Mouse (Mus musculus) midbrain, embryonic 14.5 days (tissue): Measurements from ENCODE around the gene Thrap3. TPM values are rescaled to one million over a fixed set of nuclear protein-coding genes. Genes with fewer than 3 reads are reported as not detected.
"Not testable (repeated sequence)": the region's sequence is repeated elsewhere in the genome, so short reads cannot be mapped to it uniquely, and the experiment has no call there.

Experiments used
- ATAC-seq: fragments of 200-750 bp; cut with Nextera tagmentation; 2 replicates; pipeline ENCODE4 v1.8.0; 2017; ENCODE audit warnings: moderate number of reproducible peaks, moderate library complexity; ENCODE audit not compliant: low FRiP score, low TSS enrichment
- DNase-seq: peaks from one replicate; pipeline ENCODE4 v3.0.0-alpha.2; 2015
- H3K27ac ChIP-seq: fragments of 300-500 bp; sonication (generic); replicated peaks from 2 replicates; pipeline ENCODE4 v1.5.1; 2014; ENCODE audit warnings: mild to moderate bottlenecking, low read depth, low read length, moderate library complexity
- H3K27me3 ChIP-seq: fragments of 300-500 bp; sonication (generic); 2 replicates; pipeline ENCODE4 v1.6.1; 2014; ENCODE audit warnings: low read length, control low read depth, mixed read lengths; ENCODE audit not compliant: control insufficient read depth, insufficient read depth
- H3K36me3 ChIP-seq: fragments of 300-500 bp; sonication (generic); 2 replicates; pipeline ENCODE4 v1.6.1; 2014; ENCODE audit warnings: low read length, control low read depth; ENCODE audit not compliant: control insufficient read depth, insufficient read depth
- H3K4me1 ChIP-seq: fragments of 300-500 bp; sonication (generic); 2 replicates; pipeline ENCODE4 v1.6.1; 2014; ENCODE audit warnings: mild to moderate bottlenecking, antibody characterized with exemption, low read length, control low read depth; ENCODE audit not compliant: control insufficient read depth, insufficient read depth
- H3K4me2 ChIP-seq: fragments of 300-500 bp; sonication (generic); 2 replicates; pipeline ENCODE4 v1.6.1; 2014; ENCODE audit warnings: mild to moderate bottlenecking, low read length, moderate library complexity
- H3K4me3 ChIP-seq: fragments of 300-500 bp; sonication (generic); replicated peaks from 2 replicates; pipeline ENCODE4 v1.5.1; 2014; ENCODE audit warnings: low read depth, low read length
- H3K9ac ChIP-seq: fragments of 300-500 bp; sonication (generic); replicated peaks from 2 replicates; pipeline ENCODE4 v1.6.1; 2014; ENCODE audit warnings: mild to moderate bottlenecking, low read length, moderate library complexity
- H3K9me3 ChIP-seq: fragments of 300-500 bp; sonication (generic); 2 replicates; pipeline ENCODE4 v1.6.1; 2016; ENCODE audit warnings: low read length, control low read depth, mixed read lengths; ENCODE audit not compliant: control insufficient read depth
- WGBS: fragments of 180-500 bp; shearing (Covaris S2); extraction: QIAGEN DNeasy Blood & Tissue Kit; methylation state at CpG from one replicate; pipeline ENCODE4 v1.1.7; 2014; 5-methylcytosine and 5-hydroxymethylcytosine counted together
- polyA plus RNA-seq: library from polyadenylated mRNA; unstranded; fragments of >200 nt; fragmentation: Nextera tagmentation; extraction: Ambion mirVana; gene quantifications from 2 replicates; pipeline ENCODE4 v1.2.1, GENCODE M21; 2014

Thrap3 gene
- polyA plus RNA-seq, 1 experiment from 2014 or later = 167 TPM

- H3K36me3 ChIP-seq = peaks cover 19% of the 10 kb centered on the region
- H3K4me3 ChIP-seq = no peak overlapping the region
- no peak overlapping the region for H3K9ac ChIP-seq
- H3K27ac ChIP-seq = no peak overlapping the region
- H3K4me2 ChIP-seq = peak overlapping the region; percentile 45; the same call in 1 of the 2 replicates
- H3K27me3 ChIP-seq = no peaks in the 10 kb centered on the region
- 57% methylated on average over 12 of the region's 12 CpGs for WGBS
- ATAC-seq (no peak; the same call in 1 of the 2 replicates), DNase-seq (no peak)
- no peaks in the 10 kb centered on the region for H3K9me3 ChIP-seq
- peaks cover 4% of the 10 kb centered on the region; the same call in 1 of the 2 replicates for H3K4me1 ChIP-seq
Observed at GRCm38 (mm10) chr4:126226640-126227039, 24.1 kb upstream of the Thrap3 start.

GRCm38 (mm10) chr4:126222631-126223030, 20.1 kb upstream of the Thrap3 start:
- 85% methylated on average over 11 of the region's 11 CpGs for WGBS

GRCm38 (mm10) chr4:126220045-126220444, 17.5 kb upstream of the Thrap3 start:
- Histone ChIP-seq H3K27ac (no peak overlapping the region), H3K9me3 (no peaks in the 10 kb centered on the region), H3K4me1 (no peaks in the 10 kb centered on the region), H3K4me3 (no peak overlapping the region), H3K27me3 (no peaks in the 10 kb centered on the region), H3K36me3 (no peaks in the 10 kb centered on the region), H3K9ac (no peak overlapping the region), H3K4me2 (no peak overlapping the region)
- DNase-seq = no peak
- ATAC-seq = no peak
- WGBS = 91% methylated on average over 10 of the region's 10 CpGs

More at GRCm38 (mm10) chr4:126222631-126223030, 20.1 kb upstream of the Thrap3 start:
- H3K27me3 ChIP-seq = no peaks in the 10 kb centered on the region
- no peak overlapping the region for H3K9ac ChIP-seq
- ATAC-seq (no peak), DNase-seq (no peak)
- peaks cover 4% of the 10 kb centered on the region; the same call in 1 of the 2 replicates for H3K4me1 ChIP-seq
- H3K36me3 ChIP-seq = no peaks in the 10 kb centered on the region
- no peaks in the 10 kb centered on the region for H3K9me3 ChIP-seq
- no peak overlapping the region for H3K4me3 ChIP-seq
- H3K4me2 ChIP-seq = no peak overlapping the region
- no peak overlapping the region for H3K27ac ChIP-seq

GRCm38 (mm10) chr4:126219540-126219939, 17.0 kb upstream of the Thrap3 start:
- not testable (repeated sequence) for H3K27ac ChIP-seq, H3K4me3 ChIP-seq, ATAC-seq, H3K4me2 ChIP-seq, DNase-seq, H3K9me3 ChIP-seq, H3K4me1 ChIP-seq, H3K9ac ChIP-seq, H3K36me3 ChIP-seq, H3K27me3 ChIP-seq
- 74% methylated on average over 3 of the region's 3 CpGs for WGBS

GRCm38 (mm10) chr4:126217771-126218170, 15.2 kb upstream of the Thrap3 start:
- no peaks in the 10 kb centered on the region for H3K27me3 ChIP-seq
- DNase-seq = no peak
- WGBS = 90% methylated on average over 6 of the region's 6 CpGs
- ATAC-seq = no peak
- H3K4me2 ChIP-seq = no peak overlapping the region
- H3K4me3 ChIP-seq = no peak overlapping the region
- no peaks in the 10 kb centered on the region for H3K9me3 ChIP-seq
- H3K27ac ChIP-seq = no peak overlapping the region
- H3K36me3 ChIP-seq = no peaks in the 10 kb centered on the region
- no peaks in the 10 kb centered on the region for H3K4me1 ChIP-seq
- H3K9ac ChIP-seq = no peak overlapping the region

- Histone ChIP-seq H3K4me1 (peaks cover 4% of the 10 kb centered on the region; the same call in 1 of the 2 replicates), H3K27me3 (no peaks in the 10 kb centered on the region), H3K9me3 (no peaks in the 10 kb centered on the region), H3K27ac (no peak overlapping the region), H3K4me3 (no peak overlapping the region), H3K9ac (no peak overlapping the region), H3K4me2 (no peak overlapping the region), H3K36me3 (no peaks in the 10 kb centered on the region)
- ATAC-seq (no peak), DNase-seq (no peak)
- 60% methylated on average over 6 of the region's 6 CpGs for WGBS
Observed at GRCm38 (mm10) chr4:126207081-126207480, 4.5 kb upstream of the Thrap3 start.

- ATAC-seq (no peak), DNase-seq (no peak)
- Histone ChIP-seq H3K27me3 (no peaks in the 10 kb centered on the region), H3K9me3 (no peaks in the 10 kb centered on the region), H3K27ac (no peak overlapping the region), H3K4me1 (peaks cover 12% of the 10 kb centered on the region), H3K4me3 (no peak overlapping the region), H3K36me3 (no peaks in the 10 kb centered on the region), H3K4me2 (no peak overlapping the region), H3K9ac (no peak overlapping the region)
- WGBS = 70% methylated on average over 1 of the region's 1 CpGs
Observed at GRCm38 (mm10) chr4:126205386-126205785, 2.8 kb upstream of the Thrap3 start.

GRCm38 (mm10) chr4:126204661-126205230, 2.2 kb upstream of the Thrap3 start:
- DNase-seq (no peak), ATAC-seq (no peak)
- Histone ChIP-seq H3K4me2 (no peak overlapping the region), H3K9me3 (no peaks in the 10 kb centered on the region), H3K27ac (no peak overlapping the region), H3K4me1 (peaks cover 16% of the 10 kb centered on the region), H3K9ac (no peak overlapping the region), H3K36me3 (no peaks in the 10 kb centered on the region), H3K27me3 (no peaks in the 10 kb centered on the region), H3K4me3 (no peak overlapping the region)
- 86% methylated on average over 12 of the region's 12 CpGs for WGBS

GRCm38 (mm10) chr4:126204016-126204415, 1.5 kb upstream of the Thrap3 start:
- Histone ChIP-seq H3K27ac (no peak overlapping the region), H3K27me3 (no peaks in the 10 kb centered on the region), H3K9ac (no peak overlapping the region), H3K36me3 (no peaks in the 10 kb centered on the region), H3K4me1 (peaks cover 17% of the 10 kb centered on the region), H3K4me3 (no peak overlapping the region), H3K4me2 (no peak overlapping the region), H3K9me3 (no peaks in the 10 kb centered on the region)
- ATAC-seq (no peak), DNase-seq (no peak)
- WGBS = 81% methylated on average over 8 of the region's 8 CpGs
